Comparison of ENCODE assay signal across 7 mouse cellular contexts in the genomic region with DNA sequence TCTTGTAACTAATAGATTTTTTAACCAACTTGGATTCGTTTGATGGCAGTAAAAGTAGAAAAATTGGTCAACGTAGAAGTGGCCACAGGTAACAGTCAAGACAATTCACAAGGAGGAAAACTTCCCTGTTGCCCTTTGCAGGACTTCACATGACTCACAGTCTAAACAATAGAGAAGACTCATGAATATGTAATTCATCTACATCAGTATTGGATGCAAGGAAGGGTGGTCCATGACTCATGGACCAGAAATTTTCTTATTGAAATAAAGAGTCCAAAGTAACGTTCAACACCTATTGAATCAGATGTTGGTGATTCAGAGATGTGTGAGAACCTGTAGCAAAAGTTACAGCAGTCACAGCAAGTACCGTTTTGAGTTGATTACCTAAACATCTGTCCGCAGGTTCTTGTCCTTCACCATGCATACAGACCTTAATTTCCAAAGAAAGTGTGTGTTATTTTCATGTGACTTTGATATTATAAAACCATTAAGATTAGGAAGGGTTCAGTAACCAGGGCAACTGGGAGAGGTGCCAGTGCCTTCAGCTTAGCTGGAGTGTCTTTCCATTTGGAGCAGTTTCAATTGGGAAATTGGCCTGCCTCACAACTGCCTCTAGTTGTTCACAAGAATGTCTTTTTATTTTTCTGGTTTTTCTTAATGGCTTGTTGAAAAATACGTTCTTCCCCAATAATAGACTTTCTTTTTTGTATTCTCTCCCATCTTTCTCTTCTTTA.
A peak's percentile ranks its signal among the peaks of the same experiment; 100 is the strongest.
DNase-seq lines count a peak whose midpoint lies in the region.

No protein-coding gene starts in this region.

- DNase-seq in ovary, adult 18-20 months (ENCODE audit: low spot score), result peak; percentile 29
- DNase-seq in ovary, postnatal 10 days (ENCODE audit: low spot score), result no peak
- peak; percentile 77 to 79 for DNase-seq in cerebellum, postnatal 14 days
- DNase-seq in layer of hippocampus, postnatal 14 days (ENCODE audit: low spot score in 2 of 2), result peak; percentile 12 to 77
- peak; percentile 4 for DNase-seq in skeletal muscle tissue, adult 2 months (ENCODE audit: low read depth, low spot score)
- no peak for DNase-seq in neural tube, embryonic 10.5 days (ENCODE audit: extremely low spot score, low spot score)
- no peak for DNase-seq in urinary bladder, postnatal 4 days (ENCODE audit: low spot score in 2 of 2)

Comparison
In these comparisons a context has a peak if more than half of its experiments do, and no peak if none do; other contexts are left out.
1. DNase-seq: peak in ovary, adult 18-20 months (single experiment), cerebellum, postnatal 14 days (2 of 2), layer of hippocampus, postnatal 14 days (2 of 2) and skeletal muscle tissue, adult 2 months (single experiment); none in ovary, postnatal 10 days (single experiment), neural tube, embryonic 10.5 days (single experiment) and urinary bladder, postnatal 4 days (0 of 2).